Mouse (Mus musculus) megakaryocyte, embryonic 14.5 days (primary cell): ENCODE measurements around the gene Madcam1.

Source experiments
- FLI1 ChIP-seq: IDR thresholded peaks from 2 replicates; pipeline ENCODE4 v1.6.1; 2012; ENCODE audit warnings: low read length, inconsistent platforms, mixed read lengths
- GATA1 ChIP-seq: IDR thresholded peaks from 3 replicates; pipeline ENCODE4 v1.6.1; 2012; ENCODE audit warnings: mixed read lengths, low read length, inconsistent platforms, borderline replicate concordance

DNA sequence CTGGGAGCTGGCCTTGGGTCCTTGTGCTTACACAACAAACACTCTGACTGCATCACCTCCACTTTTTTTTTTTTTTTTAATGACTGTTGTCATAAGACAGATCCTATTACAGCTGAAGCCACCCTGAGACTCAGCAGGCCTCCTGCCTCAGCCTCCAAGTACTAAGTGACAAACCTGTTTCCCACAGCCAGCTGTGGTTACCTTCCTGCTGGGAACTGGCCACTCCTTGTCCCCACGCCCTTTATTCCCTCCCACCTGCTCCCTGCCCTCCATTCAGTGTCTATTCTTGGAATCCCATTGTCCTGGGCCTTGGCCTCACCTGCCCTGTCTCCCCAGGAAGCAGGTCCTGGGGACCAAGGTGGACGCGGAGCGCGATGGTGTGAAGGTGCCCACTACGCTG is 23.2 kb downstream of the Madcam1 start:
- TF ChIP-seq FLI1, result no peak
- no peak for TF ChIP-seq GATA1
